Mouse (Mus musculus): ENCODE measurements around the gene Sod1. TPM values are rescaled to one million over a fixed set of nuclear protein-coding genes. Genes with fewer than 3 reads are reported as not detected.

Gene Sod1
- polyA plus RNA-seq, 1 experiment from 2014 or later = 965 TPM

- no peaks in the 10 kb centered on the region for H3K36me3 ChIP-seq (ENCODE audit: control insufficient read depth, insufficient read depth)
- H3K27me3 ChIP-seq (ENCODE audit: control insufficient read depth, insufficient read depth, low read depth, low read length) = no peaks in the 10 kb centered on the region
- H3K27ac ChIP-seq (ENCODE audit: low read length) = no peak overlapping the region
- ATAC-seq (ENCODE audit: low read depth) = no peak
- H3K4me3 ChIP-seq (ENCODE audit: low read depth, low read length) = no peak overlapping the region
- peaks cover 2% of the 10 kb centered on the region for H3K4me1 ChIP-seq (ENCODE audit: control insufficient read depth, low read depth, low read length)
- no peaks in the 10 kb centered on the region for H3K9me3 ChIP-seq (replicated peaks; ENCODE audit: control insufficient read depth, low read length)
- 40% methylated on average over 8 of the region's 8 CpGs for WGBS (ENCODE audit: insufficient replicate concordance)
- no peak overlapping the region for H3K9ac ChIP-seq (ENCODE audit: low read depth, low read length)
- H3K4me2 ChIP-seq (ENCODE audit: low read depth, low read length) = no peak overlapping the region
These were observed 34.5 kb upstream of the Sod1 start for GRCm38 (mm10) chr16:90185928-90186588.

- WGBS (ENCODE audit: insufficient replicate concordance) = 4% methylated on average over 13 of the region's 13 CpGs
- no peak overlapping the region for H3K4me3 ChIP-seq (ENCODE audit: low read depth, low read length)
- no peak overlapping the region for H3K4me2 ChIP-seq (ENCODE audit: low read depth, low read length)
These were observed 33.1 kb upstream of the Sod1 start for GRCm38 (mm10) chr16:90187453-90187852.

GRCm38 (mm10) chr16:90191289-90191688 lies 29.3 kb upstream of the Sod1 start:
- no peaks in the 10 kb centered on the region for H3K27me3 ChIP-seq (ENCODE audit: control insufficient read depth, insufficient read depth, low read depth, low read length)
- peaks cover 2% of the 10 kb centered on the region for H3K4me1 ChIP-seq (ENCODE audit: control insufficient read depth, low read depth, low read length)
- no peaks in the 10 kb centered on the region for H3K9me3 ChIP-seq (replicated peaks; ENCODE audit: control insufficient read depth, low read length)
- no peak overlapping the region for H3K27ac ChIP-seq (ENCODE audit: low read length)
- 51% methylated on average over 6 of the region's 6 CpGs for WGBS (ENCODE audit: insufficient replicate concordance)
- H3K9ac ChIP-seq (ENCODE audit: low read depth, low read length) = no peak overlapping the region
- no peak overlapping the region for H3K4me2 ChIP-seq (ENCODE audit: low read depth, low read length)
- no peaks in the 10 kb centered on the region for H3K36me3 ChIP-seq (ENCODE audit: control insufficient read depth, insufficient read depth)
- ATAC-seq (ENCODE audit: low read depth) = peak; percentile 41
- no peak overlapping the region for H3K4me3 ChIP-seq (ENCODE audit: low read depth, low read length)

More at GRCm38 (mm10) chr16:90187453-90187852, 33.1 kb upstream of the Sod1 start:
- H3K27ac ChIP-seq (ENCODE audit: low read length) = no peak overlapping the region
- no peak overlapping the region for H3K9ac ChIP-seq (ENCODE audit: low read depth, low read length)
- no peaks in the 10 kb centered on the region for H3K36me3 ChIP-seq (ENCODE audit: control insufficient read depth, insufficient read depth)
- no peaks in the 10 kb centered on the region for H3K27me3 ChIP-seq (ENCODE audit: control insufficient read depth, insufficient read depth, low read depth, low read length)
- H3K4me1 ChIP-seq (ENCODE audit: control insufficient read depth, low read depth, low read length) = peaks cover 2% of the 10 kb centered on the region
- ATAC-seq (ENCODE audit: low read depth) = peak; percentile 67
- H3K9me3 ChIP-seq (replicated peaks; ENCODE audit: control insufficient read depth, low read length) = no peaks in the 10 kb centered on the region

- H3K27ac ChIP-seq (ENCODE audit: low read length) = no peak overlapping the region
- peaks cover 26% of the 10 kb centered on the region for H3K4me1 ChIP-seq (ENCODE audit: control insufficient read depth, low read depth, low read length)
- no peaks in the 10 kb centered on the region for H3K27me3 ChIP-seq (ENCODE audit: control insufficient read depth, insufficient read depth, low read depth, low read length)
- H3K4me2 ChIP-seq (ENCODE audit: low read depth, low read length) = no peak overlapping the region
- H3K9me3 ChIP-seq (replicated peaks; ENCODE audit: control insufficient read depth, low read length) = no peaks in the 10 kb centered on the region
- H3K9ac ChIP-seq (ENCODE audit: low read depth, low read length) = no peak overlapping the region
- H3K36me3 ChIP-seq (ENCODE audit: control insufficient read depth, insufficient read depth) = no peaks in the 10 kb centered on the region
- no peak for ATAC-seq (ENCODE audit: low read depth)
- H3K4me3 ChIP-seq (ENCODE audit: low read depth, low read length) = no peak overlapping the region
These were observed 26.8 kb upstream of the Sod1 start for GRCm38 (mm10) chr16:90193719-90194118.

- no peaks in the 10 kb centered on the region for H3K36me3 ChIP-seq (ENCODE audit: control insufficient read depth, insufficient read depth)
- peak overlapping the region; percentile 81 for H3K4me2 ChIP-seq (ENCODE audit: low read depth, low read length)
- WGBS (ENCODE audit: insufficient replicate concordance) = 16% methylated on average over 7 of the region's 7 CpGs
- peaks cover 35% of the 10 kb centered on the region for H3K4me1 ChIP-seq (ENCODE audit: control insufficient read depth, low read depth, low read length)
- peak overlapping the region; percentile 62 for H3K4me3 ChIP-seq (ENCODE audit: low read depth, low read length)
- no peaks in the 10 kb centered on the region for H3K27me3 ChIP-seq (ENCODE audit: control insufficient read depth, insufficient read depth, low read depth, low read length)
- H3K9me3 ChIP-seq (replicated peaks; ENCODE audit: control insufficient read depth, low read length) = no peaks in the 10 kb centered on the region
- H3K27ac ChIP-seq (ENCODE audit: low read length) = peak overlapping the region; percentile 96
- no peak overlapping the region for H3K9ac ChIP-seq (ENCODE audit: low read depth, low read length)
- ATAC-seq (ENCODE audit: low read depth) = peak; percentile 46
These were observed 23.8 kb upstream of the Sod1 start for GRCm38 (mm10) chr16:90196688-90197240.

- under 1% methylated on average over 22 of the region's 22 CpGs for WGBS (ENCODE audit: insufficient replicate concordance)
- ATAC-seq (ENCODE audit: low read depth) = peak; percentile 92
- peak overlapping the region; percentile 96 for H3K27ac ChIP-seq (ENCODE audit: low read length)
These were observed 23.1 kb upstream of the Sod1 start for GRCm38 (mm10) chr16:90197337-90197973.

GRCm38 (mm10) chr16:90198626-90199025 lies 21.9 kb upstream of the Sod1 start:
- H3K4me2 ChIP-seq (ENCODE audit: low read depth, low read length) = peak overlapping the region; percentile 81
- no peak overlapping the region; the same call in 1 of the 2 replicates for H3K9ac ChIP-seq (ENCODE audit: low read depth, low read length)
- peak overlapping the region; percentile 96 for H3K27ac ChIP-seq (ENCODE audit: low read length)
- no peak overlapping the region; the same call in 1 of the 2 replicates for H3K4me3 ChIP-seq (ENCODE audit: low read depth, low read length)
- H3K36me3 ChIP-seq (ENCODE audit: control insufficient read depth, insufficient read depth) = no peaks in the 10 kb centered on the region
- no peaks in the 10 kb centered on the region for H3K9me3 ChIP-seq (replicated peaks; ENCODE audit: control insufficient read depth, low read length)
- no peak for ATAC-seq (ENCODE audit: low read depth)
- no peaks in the 10 kb centered on the region for H3K27me3 ChIP-seq (ENCODE audit: control insufficient read depth, insufficient read depth, low read depth, low read length)
- 32% methylated on average over 6 of the region's 6 CpGs for WGBS (ENCODE audit: insufficient replicate concordance)
- peaks cover 35% of the 10 kb centered on the region for H3K4me1 ChIP-seq (ENCODE audit: control insufficient read depth, low read depth, low read length)

More at GRCm38 (mm10) chr16:90197337-90197973, 23.1 kb upstream of the Sod1 start:
- no peaks in the 10 kb centered on the region for H3K36me3 ChIP-seq (ENCODE audit: control insufficient read depth, insufficient read depth)
- peaks cover 35% of the 10 kb centered on the region for H3K4me1 ChIP-seq (ENCODE audit: control insufficient read depth, low read depth, low read length)
- peak overlapping the region; percentile 81 for H3K4me2 ChIP-seq (ENCODE audit: low read depth, low read length)
- peak overlapping the region; percentile 67 for H3K9ac ChIP-seq (ENCODE audit: low read depth, low read length)
- no peaks in the 10 kb centered on the region for H3K9me3 ChIP-seq (replicated peaks; ENCODE audit: control insufficient read depth, low read length)
- no peaks in the 10 kb centered on the region for H3K27me3 ChIP-seq (ENCODE audit: control insufficient read depth, insufficient read depth, low read depth, low read length)
- peak overlapping the region; percentile 62 for H3K4me3 ChIP-seq (ENCODE audit: low read depth, low read length)

GRCm38 (mm10) chr16:90199174-90199573 lies 21.4 kb upstream of the Sod1 start:
- H3K27ac ChIP-seq (ENCODE audit: low read length) = peak overlapping the region; percentile 96
- H3K4me3 ChIP-seq (ENCODE audit: low read depth, low read length) = no peak overlapping the region
- no peaks in the 10 kb centered on the region for H3K27me3 ChIP-seq (ENCODE audit: control insufficient read depth, insufficient read depth, low read depth, low read length)
- no peaks in the 10 kb centered on the region for H3K9me3 ChIP-seq (replicated peaks; ENCODE audit: control insufficient read depth, low read length)
- H3K9ac ChIP-seq (ENCODE audit: low read depth, low read length) = no peak overlapping the region; the same call in 1 of the 2 replicates
- H3K4me1 ChIP-seq (ENCODE audit: control insufficient read depth, low read depth, low read length) = peaks cover 35% of the 10 kb centered on the region
- no peaks in the 10 kb centered on the region for H3K36me3 ChIP-seq (ENCODE audit: control insufficient read depth, insufficient read depth)
- 35% methylated on average over 10 of the region's 10 CpGs for WGBS (ENCODE audit: insufficient replicate concordance)
- ATAC-seq (ENCODE audit: low read depth) = no peak
- peak overlapping the region; percentile 81 for H3K4me2 ChIP-seq (ENCODE audit: low read depth, low read length)

GRCm38 (mm10) chr16:90202140-90202539 lies 18.4 kb upstream of the Sod1 start:
- 69% methylated on average over 19 of the region's 19 CpGs for WGBS (ENCODE audit: insufficient replicate concordance)
- no peak overlapping the region for H3K27ac ChIP-seq (ENCODE audit: low read length)
- no peak for ATAC-seq (ENCODE audit: low read depth)
- no peaks in the 10 kb centered on the region for H3K9me3 ChIP-seq (replicated peaks; ENCODE audit: control insufficient read depth, low read length)
- H3K4me3 ChIP-seq (ENCODE audit: low read depth, low read length) = no peak overlapping the region
- H3K4me1 ChIP-seq (ENCODE audit: control insufficient read depth, low read depth, low read length) = peaks cover 25% of the 10 kb centered on the region
- no peaks in the 10 kb centered on the region for H3K27me3 ChIP-seq (ENCODE audit: control insufficient read depth, insufficient read depth, low read depth, low read length)
- no peak overlapping the region for H3K9ac ChIP-seq (ENCODE audit: low read depth, low read length)
- no peak overlapping the region for H3K4me2 ChIP-seq (ENCODE audit: low read depth, low read length)
- no peaks in the 10 kb centered on the region for H3K36me3 ChIP-seq (ENCODE audit: control insufficient read depth, insufficient read depth)

Measured in liver, embryonic 16.5 days (tissue).